Mouse (Mus musculus) embryo, embryonic 11 days (tissue): ENCODE data around the gene Zfp346.
"Not testable (repeated sequence)": the region's sequence is repeated elsewhere in the genome, so short reads cannot be mapped to it uniquely, and the experiment has no call there.

Source experiments
- DNase-seq: peaks from one replicate; pipeline ENCODE4 v3.0.0-alpha.2; 2015

Zfp346 gene

DNA sequence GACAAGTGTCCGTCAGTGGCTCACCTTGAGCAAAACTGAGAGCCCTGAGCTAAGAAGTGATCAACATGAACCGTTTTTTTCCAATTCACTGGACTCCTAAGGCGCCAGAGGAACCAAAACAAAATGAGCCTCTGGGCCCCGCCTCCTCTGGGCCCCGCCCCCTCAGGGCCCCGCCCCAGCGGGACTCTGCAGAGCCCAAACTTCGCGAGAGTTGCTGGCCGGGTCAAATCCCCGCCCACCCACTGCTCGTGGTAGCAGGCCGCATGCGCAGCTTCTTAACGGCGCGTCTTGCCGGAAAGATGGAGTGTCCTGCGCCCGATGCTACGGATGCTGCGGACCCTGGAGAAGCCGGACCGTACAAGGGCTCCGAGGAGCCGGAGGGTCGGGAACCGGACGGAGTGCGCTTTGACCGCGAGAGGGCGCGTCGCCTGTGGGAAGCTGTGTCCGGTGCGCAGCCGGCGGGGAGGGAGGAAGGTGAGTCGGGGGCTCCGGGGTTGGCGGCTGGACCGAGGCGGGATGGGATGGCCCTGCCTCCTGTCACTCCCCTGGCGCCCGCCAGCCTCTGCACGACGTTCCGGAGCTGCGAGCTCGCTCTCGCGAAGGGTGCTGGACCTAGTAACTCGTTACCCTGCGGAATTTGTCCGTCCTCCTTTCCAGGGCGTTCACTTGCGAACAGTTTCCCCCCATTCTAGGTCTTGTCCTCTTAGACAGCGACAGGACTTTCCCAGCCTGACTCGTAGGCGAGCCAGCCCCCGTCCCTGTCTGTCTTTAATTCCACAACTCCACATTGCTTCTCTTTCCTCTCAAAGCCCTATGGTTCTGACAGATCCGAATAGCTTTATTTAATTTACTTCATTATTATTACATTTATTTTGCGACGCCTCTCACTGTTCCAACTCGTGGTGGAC lies at the start of gene Zfp346:
Gene Zfp346 (plus strand): TSS at position 267 of the 908 bp plus-strand sequence.
- peak; percentile 99 for DNase-seq

DNA sequence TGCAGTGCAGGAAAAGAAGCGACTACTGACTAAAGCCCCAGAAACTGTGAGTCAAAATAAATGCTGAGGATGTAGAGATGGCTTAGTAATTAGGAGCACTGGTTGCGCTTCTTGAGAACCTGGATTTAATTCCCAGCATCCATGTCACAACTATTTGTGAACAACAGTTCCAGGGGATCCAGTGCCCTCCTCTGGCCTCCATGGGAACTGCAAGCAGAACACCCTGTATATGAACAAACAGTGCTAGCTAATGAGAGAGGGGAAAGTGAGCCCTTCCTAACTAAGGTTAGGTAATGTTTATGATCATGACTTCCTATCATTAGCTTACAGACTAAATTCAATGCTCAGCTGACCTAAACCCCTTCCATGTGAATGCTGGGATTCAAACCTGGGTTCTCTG lies 47.1 kb upstream of the Zfp346 start:
- DNase-seq: no peak

DNA sequence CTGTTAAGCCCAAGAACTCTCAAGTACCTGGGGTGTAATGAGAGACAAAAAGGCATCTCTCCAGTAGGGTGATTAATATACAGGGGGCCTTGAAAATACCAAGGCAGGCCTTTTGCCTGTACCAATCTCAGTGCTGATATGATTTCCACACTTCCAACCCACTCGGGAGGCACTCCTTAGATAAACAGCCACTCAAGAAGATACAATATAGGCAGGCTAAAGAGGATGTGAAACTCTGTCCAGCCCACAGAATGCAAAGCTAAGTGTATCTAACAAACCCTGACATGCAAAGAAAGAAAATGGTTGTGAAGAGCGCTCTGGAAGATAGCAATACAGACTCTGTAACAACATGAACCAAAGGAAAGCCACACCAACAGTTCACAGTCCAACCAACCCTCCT lies 41.8 kb upstream of the Zfp346 start:
- DNase-seq: no peak

DNA sequence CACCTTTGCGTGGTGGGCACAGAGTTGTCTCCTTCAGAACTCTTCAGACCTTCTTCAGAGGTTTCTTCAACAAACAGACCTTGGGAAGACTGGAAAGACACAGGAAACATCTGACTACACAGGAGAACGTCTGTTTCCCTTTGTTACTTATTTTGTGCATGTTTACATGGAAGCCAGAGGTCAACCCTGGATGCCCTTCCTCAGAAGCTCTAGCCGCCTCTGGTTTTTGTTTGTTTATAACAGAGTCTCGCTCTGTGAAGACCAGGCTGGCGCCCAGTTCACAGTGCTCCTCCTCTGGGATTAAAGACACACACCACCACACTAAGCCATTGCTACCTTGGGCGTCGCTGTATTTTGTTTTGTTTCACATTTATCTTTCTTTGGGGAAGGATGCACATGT lies 35.4 kb upstream of the Zfp346 start:
- peak; percentile 7 for DNase-seq

DNA sequence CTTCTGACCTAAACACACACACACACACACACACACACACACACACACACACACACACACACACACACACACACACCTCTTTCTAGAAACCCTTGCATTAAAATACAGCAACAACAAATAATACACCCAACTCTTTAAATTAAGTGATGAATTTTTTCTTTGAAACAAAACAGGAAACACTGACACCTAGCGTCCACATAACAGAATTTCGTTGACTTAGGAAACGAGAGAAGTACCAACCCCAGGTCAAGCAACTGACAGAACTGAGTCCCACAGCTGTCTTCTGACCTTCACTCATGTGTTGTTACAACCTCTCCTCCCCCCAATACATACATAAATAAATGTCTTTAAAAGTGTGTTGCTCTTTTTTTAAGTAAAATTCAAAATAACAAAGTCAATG lies 33.8 kb upstream of the Zfp346 start:
- peak; percentile 59 for DNase-seq

DNA sequence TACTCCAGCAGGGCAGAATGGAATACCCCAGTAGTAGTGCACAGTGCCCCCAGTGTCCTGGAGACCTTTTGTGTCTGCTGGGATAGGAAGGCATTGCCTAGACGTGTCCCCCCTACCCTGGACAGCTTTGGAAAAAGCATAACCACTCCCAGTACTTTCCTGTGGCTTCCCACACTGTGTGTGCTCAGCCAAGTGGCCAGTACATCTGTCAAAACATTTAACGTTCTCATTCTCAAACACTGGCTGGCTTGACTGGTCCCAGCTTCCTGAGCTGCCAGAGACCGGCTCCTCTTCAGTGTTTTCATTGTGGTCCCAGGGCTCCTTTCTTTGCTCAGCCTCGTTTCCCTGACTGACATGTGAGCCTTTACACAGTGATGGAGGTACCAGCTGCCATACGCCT lies 29.5 kb upstream of the Zfp346 start:
- DNase-seq: peak; percentile 9

DNA sequence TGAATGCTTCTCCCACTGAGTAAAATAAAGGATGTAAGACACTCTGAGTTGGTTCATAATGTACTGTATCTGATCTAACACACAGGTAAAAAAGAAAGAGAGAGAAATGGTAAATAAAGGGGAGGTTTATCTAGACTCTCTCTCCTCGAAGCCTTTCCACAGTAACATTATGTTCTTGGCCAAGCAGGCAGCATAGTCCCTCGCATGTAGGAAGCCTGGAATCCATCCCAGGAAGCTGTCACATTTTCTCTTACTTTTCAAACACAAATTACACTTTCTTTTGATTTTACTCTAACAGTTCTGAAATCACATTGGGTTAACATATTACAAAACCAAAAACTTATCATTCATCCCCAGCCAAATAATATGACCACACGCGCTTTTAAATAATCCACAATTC lies 12.5 kb upstream of the Zfp346 start:
- DNase-seq: no peak

DNA sequence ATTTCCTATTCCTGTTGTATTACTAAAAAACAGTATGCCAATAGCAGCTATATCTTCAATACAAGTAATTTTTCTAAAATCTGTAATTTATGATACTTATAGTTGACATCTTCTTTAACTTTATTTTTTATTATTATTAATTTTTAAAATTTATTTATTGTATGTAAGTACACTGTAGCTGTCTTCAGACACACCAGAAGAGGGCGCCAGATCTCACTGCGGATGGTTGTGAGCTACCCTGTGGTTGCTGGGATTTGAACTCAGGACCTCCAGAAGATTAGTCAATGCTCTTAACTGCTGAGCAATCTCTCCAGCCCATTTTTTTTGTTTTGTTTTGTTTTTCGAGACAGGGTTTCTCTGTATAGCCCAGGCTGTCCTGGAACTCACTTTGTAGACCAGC lies 7.3 kb upstream of the Zfp346 start:
- not testable (repeated sequence) for DNase-seq

DNA sequence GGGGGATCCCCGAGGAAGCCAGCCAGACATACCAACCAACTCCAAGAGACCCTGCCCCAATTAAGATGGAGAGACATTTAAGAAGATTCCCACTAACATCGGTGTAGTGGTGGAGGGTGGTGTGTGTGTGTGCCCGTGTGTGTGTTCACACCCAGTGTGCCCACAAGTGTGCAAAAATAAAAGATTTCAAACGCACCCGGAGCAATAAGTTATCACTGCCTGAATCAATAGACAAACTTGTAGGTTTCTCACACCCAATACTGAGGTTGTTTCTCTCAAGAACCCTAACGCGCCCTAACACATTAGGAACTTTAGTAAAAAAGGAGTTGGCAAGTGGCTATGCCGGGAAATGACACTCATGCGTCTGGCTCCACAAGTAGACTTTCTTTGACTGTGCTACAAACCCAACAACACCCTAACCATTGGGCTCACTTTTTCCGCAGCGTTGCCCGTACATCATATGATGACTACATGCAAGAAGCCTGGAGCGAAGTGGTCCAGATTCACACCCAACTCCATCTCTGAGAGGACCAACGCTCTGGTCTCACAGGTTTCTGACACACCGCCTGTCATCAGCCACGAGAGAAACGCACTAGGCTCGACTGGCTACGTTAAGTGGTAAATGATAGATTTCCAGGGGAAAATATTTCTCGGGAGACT lies 5.9 kb upstream of the Zfp346 start:
- peak; percentile 47 for DNase-seq

DNA sequence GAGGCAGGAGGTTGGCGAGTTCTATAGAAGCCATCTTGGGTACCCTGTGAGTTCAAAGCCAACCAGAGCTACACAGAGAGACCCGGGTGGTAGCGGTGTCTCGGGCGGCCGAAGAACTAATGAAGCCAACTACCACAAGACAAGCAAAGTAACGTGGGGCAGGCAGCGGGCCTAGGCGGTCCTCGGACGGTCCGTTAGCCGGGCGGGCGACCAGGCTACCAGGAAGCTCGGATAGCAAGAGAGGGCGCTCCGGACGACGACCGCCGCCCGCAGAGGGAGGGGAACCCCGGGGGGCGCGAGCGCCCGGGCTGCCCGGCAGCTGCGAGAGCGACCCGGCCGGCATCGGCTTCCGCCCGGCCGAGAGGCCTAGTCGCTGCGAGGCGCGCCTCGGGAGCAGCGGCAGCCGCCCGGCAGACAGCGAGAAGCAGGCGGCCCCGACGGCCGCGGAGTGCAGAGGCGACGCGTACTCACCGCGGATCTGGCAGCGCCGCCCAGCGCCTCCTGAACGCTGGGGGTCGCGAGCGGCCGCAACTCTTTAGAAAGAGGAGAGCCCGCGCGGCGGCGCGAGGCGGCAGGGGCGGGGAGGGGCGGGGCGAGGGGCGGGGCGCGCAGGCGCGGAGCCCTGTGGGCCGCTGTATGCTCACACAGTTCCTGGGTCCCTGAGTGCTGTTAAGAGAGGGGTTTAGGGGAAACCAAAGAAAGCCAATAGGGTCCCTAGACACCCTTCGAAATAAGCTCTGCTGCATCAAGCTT lies 5.2 kb upstream of the Zfp346 start, which contains the start of gene Uimc1:
Gene Uimc1 (minus strand): TSS at position 575 of the 753 bp plus-strand sequence.
- peak; percentile 96 for DNase-seq

DNA sequence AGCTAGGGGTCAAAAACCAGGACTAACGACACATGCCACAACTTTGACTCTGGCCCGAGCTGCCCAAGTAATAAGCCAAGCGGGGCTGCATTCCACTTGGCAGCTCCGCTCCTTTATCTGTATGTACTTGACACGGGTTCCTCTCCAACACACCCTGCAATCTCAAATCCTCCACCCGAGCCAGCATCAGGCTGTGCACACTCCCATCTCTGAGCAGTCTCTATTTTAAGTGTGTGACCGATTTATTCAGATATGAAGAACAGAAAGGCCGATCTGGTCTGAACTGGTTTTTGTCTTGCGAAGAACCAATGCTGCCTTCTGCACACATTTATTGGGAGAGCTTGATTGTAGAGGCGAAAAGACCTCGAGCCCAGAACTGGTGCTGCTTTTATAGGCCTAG lies 3.5 kb upstream of the Zfp346 start:
- DNase-seq: no peak

DNA sequence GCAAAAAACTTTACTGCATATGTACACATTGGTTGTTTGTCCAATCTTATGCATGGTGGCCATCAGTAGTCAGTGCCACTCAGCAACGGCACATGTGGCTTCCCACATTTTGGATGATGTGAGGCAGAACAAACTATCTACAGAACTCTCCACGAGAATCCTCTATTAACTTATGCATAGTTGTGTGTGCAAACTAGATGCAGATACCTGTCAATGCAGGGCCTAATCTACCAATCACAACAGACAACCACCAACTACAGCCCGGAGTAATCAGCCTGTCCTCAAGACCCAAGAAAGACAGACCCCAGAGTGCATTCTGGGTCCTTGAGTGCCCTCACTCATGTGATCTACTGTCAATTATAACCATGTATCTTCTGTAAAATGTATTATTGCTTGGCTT lies 2.7 kb upstream of the Zfp346 start:
- DNase-seq: no peak

DNA sequence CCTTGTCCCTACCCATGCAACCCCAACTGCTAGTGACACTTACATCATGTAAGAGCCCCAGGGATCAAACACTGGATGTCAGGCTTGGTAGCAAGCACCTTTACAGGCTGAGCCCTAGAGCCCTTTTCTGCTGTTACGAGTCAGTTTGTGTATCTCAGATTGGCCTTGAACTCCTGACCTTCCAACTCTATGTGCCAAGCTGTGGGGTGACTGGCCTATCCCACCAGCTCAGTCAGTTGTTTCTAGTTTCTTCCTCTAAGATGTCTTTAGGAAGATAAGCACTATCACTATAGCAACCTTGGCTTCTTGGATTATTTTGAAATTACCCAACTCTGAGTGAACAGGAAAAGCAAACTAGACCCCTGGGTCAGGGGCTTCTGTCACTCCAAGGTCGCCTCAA lies 1.8 kb upstream of the Zfp346 start:
- no peak for DNase-seq

DNA sequence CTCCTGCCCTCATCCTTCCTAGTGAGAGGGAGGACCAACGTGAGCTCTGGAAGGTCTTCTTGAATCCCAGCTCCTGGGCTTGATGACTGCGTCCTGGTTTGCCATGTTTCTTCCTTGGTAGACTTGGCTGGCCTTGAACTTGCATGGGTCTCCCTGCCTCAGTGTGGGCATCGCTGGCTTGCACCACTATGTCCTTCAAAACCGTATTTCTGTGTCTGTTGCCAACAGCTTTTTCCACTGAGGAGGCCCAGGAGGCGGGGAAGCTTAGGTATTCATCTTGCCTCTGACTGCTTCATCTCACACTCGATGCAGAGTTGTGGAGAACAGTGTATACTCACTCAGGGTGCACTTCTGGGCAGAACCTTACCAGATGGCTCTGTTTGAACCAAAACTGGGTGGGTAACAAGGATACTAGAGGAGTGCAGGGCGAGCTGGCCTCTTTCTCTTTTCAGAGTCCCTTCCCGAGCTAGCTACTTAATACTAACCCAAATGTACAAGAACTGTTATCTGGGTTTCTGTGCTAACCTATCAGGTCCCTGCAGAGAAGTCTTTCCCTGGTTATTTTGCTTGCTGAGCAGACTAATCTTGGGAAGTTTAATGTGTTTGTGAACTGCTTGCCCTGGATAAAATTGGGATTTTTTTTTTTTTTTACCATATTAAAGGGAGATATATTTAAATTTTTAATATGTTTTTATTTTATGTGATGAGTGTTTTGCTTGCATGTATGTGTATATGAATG lies 1.0 kb downstream of the Zfp346 start:
- DNase-seq: peak; percentile 5

DNA sequence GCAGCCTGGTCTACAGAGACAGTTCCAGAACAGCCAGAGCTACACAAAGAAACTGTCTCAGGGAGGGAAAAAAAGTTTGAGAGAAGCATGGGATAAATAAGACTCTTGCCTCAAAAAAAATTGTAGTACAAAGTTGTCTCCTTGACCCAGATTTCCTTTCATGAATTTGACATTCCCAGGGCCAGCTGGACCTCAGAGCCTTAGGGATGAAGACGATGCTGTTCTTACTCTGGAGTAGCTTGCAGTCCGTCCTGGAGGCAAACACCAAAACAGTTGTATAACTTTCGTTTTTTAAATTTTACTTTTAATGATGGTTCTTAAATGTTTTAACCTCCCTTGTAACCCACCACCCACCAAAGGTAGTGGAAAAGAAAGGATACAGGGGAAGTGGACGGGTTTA lies 2.0 kb downstream of the Zfp346 start:
- no peak for DNase-seq

DNA sequence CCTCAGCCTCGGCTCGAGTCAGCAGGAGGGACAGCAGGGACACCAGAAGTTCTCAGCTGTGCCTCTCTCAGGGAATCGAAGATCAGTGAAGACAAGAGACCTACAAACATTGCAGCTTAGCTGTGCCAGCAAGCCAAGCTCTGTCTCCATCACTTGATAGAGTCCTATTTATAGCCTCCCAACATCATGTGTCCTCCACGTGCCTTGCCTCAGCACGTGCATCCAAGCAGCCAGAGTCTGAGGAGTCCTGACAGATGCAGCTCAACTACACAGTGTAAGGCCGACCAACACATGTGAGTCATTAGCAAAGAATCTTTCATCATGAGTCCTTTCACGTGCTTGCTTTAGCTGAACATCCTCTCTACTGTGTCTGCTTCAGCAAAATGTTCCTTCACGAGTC lies 2.6 kb downstream of the Zfp346 start:
- no peak for DNase-seq

DNA sequence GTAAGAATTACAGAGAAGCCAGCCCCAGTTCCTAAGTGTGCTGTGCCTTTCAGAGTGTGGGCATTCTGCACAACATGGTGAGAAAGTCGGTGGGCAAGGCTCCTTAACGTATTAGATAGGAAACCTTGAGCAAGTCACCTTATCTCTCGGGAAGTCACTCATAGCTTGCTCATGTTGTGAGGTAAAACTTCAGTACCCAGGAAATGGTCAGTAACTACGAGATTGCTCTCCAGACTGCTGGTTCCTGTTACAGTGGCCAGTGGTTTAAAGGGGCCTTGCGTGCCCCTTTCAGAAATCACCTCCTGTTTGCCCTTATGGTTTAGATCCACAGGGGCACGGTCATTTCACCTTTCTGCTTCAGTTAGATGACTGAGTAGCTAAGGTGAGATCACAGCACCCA lies 9.3 kb downstream of the Zfp346 start:
- no peak for DNase-seq

DNA sequence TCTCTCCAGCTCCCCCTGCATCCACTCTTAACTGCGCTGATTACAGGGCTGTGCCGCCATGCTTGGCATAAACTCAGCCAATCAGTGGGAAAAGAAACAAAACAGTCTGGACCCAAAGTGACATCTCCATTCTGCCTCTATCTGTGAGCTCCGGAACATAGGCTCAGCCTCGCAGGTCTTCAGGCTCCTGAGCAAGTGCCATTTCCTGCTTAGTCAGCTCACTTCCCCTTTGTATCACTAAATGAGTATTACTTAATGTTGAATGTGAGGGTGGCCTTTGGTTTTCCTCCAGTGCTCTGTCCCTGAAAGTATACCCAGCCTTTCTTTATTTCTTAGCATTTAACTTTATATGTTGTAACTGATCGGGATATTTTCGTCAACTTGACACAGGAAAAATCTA lies 19.8 kb downstream of the Zfp346 start:
- DNase-seq: no peak

DNA sequence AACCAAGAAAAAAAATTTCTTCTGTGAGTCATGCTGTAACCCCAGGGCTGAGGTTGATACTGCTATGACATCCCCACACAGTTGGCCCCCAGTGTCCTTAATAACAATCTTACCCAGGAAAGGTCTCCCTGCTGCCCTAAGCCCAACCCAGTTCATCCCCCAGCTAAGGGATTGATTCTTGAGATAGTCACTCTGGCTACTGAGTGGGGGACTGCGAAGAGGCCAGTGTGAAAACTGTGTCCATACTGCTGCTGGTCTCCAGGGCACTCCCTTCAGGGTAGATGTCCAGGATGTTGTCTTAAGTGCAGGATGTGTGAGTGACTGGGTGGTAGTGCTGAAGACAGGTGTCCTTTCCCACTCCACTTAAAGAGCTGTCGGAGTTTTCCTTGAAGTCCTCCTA lies 28.3 kb downstream of the Zfp346 start, which contains the start of gene Gm17617:
Gene Gm17617 (minus strand): TSS at position 101 of the 400 bp plus-strand sequence.
- no peak for DNase-seq

DNA sequence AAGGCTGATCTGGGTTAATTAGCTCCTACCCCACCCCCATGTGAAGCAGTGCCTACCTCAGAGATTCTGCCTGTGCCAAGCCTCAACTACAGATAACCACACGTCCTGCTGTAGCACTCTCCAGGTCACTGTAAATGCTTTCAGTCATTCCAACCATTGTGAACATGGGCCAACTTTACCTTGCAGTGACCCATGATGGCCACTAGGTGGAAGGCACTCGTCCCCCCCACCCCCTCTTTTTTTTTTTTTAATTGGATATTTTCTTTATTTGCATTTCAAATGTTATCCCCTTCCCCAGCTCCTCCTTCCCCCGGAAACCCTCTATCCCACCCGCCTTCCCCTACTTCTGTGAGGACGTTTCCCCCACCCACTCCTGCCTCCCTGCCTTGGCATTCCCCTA lies 30.3 kb downstream of the Zfp346 start:
- DNase-seq: peak; percentile 29

DNA sequence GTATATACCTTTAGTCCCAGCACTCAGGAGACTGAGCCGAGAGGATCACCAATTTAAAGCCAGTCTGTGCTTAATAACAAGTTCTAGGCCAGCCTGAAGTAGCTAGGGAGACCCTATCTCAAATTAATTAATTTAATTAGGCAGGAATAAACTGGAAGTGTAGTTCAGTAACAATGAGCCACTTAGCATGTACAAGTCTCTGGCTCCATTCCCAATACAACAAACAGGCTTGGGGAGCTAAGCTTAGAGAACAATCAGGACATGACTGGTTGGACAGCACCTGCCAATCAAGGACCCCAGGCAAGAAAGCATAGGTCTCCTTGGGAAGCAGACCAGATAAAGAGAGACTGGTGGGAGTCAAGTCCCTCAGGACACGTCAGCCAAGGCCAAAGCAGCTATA lies 35.2 kb downstream of the Zfp346 start:
- no peak for DNase-seq

DNA sequence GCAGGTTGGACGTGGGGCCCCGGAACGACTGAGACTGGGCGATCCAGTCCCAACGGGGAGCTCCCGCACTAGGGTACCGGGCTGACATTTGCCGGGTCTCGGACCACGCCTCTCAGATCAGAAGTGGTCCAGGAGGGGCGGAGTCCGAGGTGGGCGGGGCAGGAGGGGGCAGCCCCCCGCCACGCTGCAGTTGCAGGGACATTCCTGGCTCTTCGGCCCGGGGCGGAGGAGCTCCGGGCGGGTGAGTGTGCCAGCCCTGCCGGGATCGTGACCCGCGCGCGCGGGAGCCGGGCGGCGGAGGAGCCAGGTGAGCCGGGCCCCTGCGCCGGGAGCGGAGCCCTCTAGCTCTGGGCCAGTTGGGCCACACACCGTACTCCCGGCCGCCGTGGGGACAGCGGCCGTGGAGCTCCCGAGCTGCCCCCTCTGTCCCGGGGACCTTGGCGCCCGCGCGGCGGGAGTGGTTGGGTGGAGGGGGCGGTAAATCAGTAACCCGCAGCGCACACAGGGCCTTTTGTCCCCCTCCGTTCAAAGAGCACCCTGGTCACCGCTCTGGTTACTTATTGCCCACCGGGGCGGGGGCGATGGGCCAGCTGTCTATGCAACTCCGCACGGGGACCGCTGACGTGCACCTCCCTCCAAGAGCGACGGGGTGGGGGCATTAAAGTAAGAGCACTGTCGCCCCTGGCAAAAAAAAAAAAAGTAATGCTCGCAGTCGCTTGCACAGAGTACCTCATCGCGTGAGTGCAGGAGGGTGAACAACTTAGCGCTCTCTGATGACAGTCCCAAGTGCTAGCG lies 47.7 kb downstream of the Zfp346 start, which contains the start of gene Fgfr4:
Gene Fgfr4 (plus strand): TSS at position 20 of the 795 bp plus-strand sequence.
- DNase-seq: peak; percentile 77
